Mouse (Mus musculus) megakaryocyte, embryonic 14.5 days (primary cell): ENCODE measurements around the gene Nps.

ENCODE experiments used
- FLI1 ChIP-seq: IDR thresholded peaks from 2 replicates; pipeline ENCODE4 v1.6.1; 2012; ENCODE audit warnings: low read length, inconsistent platforms, mixed read lengths
- GATA1 ChIP-seq: IDR thresholded peaks from 3 replicates; pipeline ENCODE4 v1.6.1; 2012; ENCODE audit warnings: mixed read lengths, low read length, inconsistent platforms, borderline replicate concordance

- TF ChIP-seq GATA1 = no peak
- TF ChIP-seq FLI1 = no peak
Measured at GRCm38 (mm10) chr7:135239441-135239840, 19.1 kb upstream of the Nps start.
